Mouse (Mus musculus) spleen, adult 2 months (tissue): ENCODE measurements around the gene Snx8.

ENCODE experiments used
- CTCF ChIP-seq: fragments of 200-500 bp; IDR thresholded peaks from 2 replicates; pipeline ENCODE4 v1.5.1; 2011; ENCODE audit warnings: mild to moderate bottlenecking, inconsistent platforms; ENCODE audit not compliant: insufficient read depth, insufficient read length, insufficient replicate concordance; ENCODE audit errors: extremely low read depth
- POLR2A ChIP-seq: fragments of 200-500 bp; IDR thresholded peaks from 2 replicates; pipeline ENCODE4 v1.6.1; 2011; ENCODE audit warnings: low read depth, low read length, inconsistent platforms

GRCm38 (mm10) chr5:140425016-140425783 lies 36.1 kb upstream of the Snx8 start:
- TF ChIP-seq POLR2A, result no peak
- TF ChIP-seq CTCF, result no peak
